Mouse (Mus musculus): ENCODE results near the gene Sirt5. TPM values are rescaled to one million over a fixed set of nuclear protein-coding genes. Genes with fewer than 3 reads are reported as not detected.

The Sirt5 gene
- total RNA-seq, 1 experiment from 2014 or later = 5.5 TPM

Other genes starting within 250 kb of the Sirt5 start
- 6.8 and 7.1 TPM in 2 replicates for gene Tbc1d7, start 194.0 kb upstream of the Sirt5 start, total RNA-seq (2017)
- 18.5 and 19.2 TPM in 2 replicates for gene Gfod1, start 61.3 kb upstream of the Sirt5 start, total RNA-seq (2017)
- gene Nol7, start 32.9 kb downstream of the Sirt5 start, total RNA-seq (2017) = 175 and 176 TPM in 2 replicates
- 94.4 and 100 TPM in 2 replicates for gene Ranbp9, start 115.8 kb downstream of the Sirt5 start, total RNA-seq (2017)
- 24.2 and 32.5 TPM in 2 replicates for gene Mcur1, start 194.7 kb downstream of the Sirt5 start, total RNA-seq (2017)